Mouse (Mus musculus): ENCODE results near the gene Prdm8.

GRCm38 (mm10) chr5:98169376-98170351 is 2.7 kb downstream of the Prdm8 start:
- TF ChIP-seq CTCF (IDR thresholded peaks at IDR 0.05; ENCODE audit: low read depth, low read length) (no peak), POLR2A (IDR thresholded peaks at IDR 0.05; ENCODE audit: borderline replicate concordance, low read depth, low read length) (no peak)
